Mouse (Mus musculus): ENCODE measurements around the gene Selenos. TPM values are rescaled to one million over a fixed set of nuclear protein-coding genes. Genes with fewer than 3 reads are reported as not detected.
A peak's percentile ranks its signal among the peaks of the same experiment; 100 is the strongest.

Selenos gene
- total RNA-seq, 1 experiment from 2014 or later, result 93.6 TPM

DNA sequence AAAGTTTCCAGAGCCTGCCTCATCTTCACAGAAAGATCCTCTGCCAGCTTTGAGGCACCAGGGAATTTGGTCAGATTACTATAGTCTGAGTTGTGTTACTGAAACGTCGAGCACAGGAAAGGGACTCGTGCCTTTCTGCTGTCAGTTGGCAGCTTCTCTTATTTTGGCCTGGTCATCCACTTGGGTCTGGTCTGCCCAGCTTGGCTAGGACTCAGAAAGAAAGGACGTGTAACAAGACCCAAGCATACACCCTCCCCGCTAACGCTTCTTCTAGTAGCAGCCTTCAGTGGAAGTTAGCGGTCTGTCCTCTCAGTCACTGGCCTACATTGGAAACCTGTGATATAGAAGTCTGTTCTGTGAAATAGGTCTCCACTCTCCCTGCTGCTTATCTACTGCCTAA lies 5.1 kb downstream of the Selenos start:
- DNase-seq, result no peak

DNA sequence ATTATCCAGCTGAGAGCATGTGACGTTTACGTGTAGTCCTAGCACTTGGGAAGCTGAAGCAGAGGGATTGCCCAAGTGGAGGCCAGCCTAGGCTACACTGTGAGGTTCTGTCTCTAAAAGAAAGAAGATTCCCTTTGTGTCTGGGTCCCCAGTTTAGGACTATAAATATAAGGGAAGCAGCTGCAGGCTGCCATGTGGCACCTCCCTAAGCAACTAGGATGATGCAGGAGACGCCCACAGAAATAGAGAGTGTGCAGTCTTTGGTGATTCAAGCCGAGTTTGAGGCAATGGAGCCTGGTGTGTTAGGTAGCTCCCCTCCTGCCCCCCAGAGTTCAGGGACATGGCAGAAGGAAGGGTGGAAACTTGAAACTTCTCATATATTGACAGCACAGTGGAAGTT lies 8.2 kb downstream of the Selenos start:
- no peak for DNase-seq

DNA sequence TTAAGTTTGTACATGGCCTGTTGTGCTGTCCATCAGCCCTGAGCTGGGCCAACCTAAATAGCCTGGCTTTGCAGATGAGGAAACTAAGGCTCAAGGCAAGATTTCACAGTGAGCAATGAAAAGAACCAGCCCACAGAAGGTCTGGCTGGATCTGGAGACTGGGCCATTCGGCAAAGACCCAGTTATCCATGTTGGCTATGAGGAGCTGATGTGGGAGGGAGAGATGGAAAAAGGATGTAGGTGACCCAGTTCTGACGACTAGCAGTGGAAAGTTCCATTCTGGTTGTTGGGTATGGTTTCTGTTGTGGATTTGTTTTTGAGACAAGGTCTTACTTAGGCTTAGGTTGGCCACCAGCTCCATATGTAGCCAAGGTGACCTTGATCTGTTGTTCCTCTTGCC lies 8.6 kb downstream of the Selenos start:
- DNase-seq, result no peak

DNA sequence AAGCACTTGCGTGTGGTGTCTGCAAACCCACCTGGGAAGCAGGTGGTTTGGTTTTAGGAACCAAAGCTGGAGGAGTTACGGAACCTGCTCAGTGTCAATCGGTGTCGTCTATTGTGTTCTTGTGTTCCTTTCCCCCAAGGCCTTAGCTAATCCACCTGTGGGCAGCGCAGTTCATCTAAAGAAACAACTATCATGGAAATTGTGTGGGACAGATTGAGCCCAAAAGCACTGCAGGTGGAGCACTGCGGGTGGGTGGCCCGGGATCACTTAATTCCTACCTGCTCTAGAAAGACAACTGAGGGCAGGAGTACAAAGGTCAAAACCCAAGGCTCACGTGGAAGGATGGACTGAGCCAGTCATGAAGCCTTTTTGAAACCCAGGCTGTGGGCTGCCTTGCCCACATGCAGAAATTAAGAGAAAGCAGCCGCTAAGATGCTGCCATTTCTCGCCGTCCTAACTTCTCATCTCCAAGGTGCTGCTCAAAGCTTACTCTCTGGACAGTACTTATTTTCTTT lies 11.3 kb downstream of the Selenos start:
- no peak for DNase-seq

DNA sequence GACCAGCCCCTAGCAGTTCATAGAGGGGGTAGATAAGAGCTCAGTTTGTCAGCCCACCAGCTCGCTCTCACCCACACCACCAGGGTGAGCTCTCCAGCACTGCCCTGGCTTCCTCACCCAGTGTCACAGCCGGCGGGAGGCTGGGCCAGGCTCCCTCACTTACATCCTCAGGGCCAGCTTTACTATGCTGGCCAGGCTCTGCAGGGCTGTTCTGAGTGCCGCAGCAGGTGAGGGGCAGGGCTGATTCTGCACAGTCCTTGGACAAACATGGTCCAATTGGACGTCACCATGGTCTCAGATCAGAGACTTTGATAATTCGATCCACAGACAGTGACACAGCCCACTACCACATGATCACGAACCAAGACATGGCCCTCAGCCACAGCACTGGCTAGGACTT lies 12.1 kb downstream of the Selenos start:
- no peak for DNase-seq

DNA sequence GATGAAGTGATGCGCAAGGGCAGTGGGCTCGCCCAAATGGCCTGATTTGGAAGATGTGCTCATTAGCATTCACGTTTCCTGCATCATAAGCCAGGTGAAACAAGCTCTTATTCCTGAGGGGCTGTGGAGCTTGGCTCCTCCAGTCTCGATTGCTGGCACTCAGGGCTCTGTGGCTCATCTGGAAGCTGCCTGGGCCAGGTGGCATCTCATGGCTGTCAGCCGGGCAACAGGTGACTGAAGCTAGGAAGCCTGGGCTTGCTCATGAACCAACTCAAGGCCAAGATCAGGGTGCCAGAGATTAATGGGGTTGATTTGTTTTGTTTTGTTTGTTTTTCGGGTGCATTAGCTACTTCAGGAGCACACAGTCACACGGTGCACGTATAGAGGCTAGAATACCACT lies 13.2 kb downstream of the Selenos start:
- no peak for DNase-seq

DNA sequence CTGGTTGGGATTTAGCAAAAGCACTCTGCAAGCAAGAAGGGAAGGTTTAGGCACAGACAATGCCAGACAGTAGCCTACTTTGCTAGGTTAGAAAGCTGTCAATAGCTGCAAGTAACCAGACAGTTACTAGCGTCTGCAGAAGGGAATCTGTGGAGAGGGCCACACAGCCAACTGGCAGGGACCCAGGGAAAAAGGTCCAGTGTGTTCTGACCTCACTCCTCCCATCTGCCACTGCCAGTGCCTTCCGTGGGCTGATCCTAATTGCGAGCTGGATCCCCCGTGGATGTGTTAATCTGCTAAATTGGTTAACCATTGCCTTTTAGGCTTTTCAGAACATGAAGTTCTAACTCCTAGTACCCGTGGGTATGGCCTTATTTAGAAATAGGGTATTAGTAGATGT lies 14.7 kb downstream of the Selenos start:
- DNase-seq, result peak; percentile 27

DNA sequence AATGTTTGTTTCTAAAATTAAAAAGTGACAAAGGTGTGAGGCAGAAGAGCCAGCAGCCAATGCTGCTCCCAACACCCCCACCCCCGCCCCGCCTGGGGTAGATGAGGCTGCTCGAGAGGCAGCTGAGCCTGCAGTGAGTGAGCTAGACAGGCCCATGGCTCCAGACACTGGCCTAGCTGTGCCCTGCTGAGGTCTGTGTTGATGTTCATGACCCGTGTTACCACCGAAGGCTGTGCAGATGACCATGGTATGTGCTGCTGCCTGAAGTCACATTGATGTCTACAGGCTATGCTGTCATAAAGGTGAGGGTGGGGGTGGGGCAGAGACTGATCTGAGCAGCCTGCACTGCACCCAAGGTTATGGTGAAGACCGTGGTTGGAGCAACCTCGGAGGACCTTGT lies 19.4 kb downstream of the Selenos start:
- no peak for DNase-seq

DNA sequence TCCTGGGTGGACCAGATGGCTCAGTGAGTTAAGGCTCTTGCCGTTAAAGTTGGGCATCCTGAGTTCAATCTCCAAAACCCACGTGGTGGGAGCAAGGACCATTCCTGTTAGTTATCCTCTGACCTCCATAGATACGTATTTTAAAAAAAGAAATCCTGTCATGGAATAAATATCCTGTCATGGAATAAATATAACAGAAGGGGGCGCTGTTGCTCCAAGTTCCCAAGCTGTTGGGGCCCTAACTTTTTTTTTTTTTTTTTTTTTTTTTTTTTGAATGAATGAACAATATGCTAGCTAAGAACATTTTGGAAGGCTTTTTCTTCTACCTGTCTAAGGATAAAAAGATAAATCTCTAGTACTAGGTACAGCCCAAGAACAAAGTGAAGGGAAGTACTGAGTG lies 22.4 kb downstream of the Selenos start:
- DNase-seq, result no peak

DNA sequence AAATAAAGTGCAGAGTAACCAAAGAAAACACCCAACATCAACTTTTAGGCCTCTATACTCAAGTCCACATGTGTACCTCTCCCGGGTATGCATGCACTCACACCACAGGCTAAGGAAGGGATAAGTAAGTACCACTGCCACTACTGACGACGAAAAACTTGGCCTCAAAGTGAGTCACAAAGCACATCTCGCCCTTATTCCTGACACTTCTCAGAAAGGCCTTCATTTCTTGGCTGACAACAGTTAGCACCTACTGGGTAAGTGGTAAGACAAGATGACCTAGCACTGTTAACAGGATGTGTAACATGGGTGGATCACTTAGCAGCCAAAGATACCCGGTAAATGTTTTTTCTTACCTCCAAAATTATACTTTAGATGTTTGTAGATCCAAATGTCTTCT lies 25.1 kb downstream of the Selenos start:
- DNase-seq, result no peak

DNA sequence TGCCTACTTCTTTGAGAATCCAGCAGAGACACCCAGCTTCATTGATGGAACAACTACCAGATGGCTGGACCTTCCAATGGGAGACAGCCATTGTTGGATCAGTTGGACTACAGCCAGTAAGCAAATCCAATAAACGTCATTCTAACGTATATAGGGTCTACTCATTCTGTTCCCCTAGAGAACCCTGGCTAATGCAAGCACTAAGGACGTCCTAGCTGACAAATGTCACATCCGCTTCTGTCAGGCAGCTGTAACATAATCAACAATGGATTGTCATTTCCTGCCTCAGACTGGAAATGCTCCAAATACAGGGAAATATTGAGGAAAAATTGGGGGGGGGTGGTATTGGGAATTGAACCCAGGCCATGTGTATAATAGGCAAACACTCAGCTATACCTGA lies 26.3 kb downstream of the Selenos start:
- no peak for DNase-seq

DNA sequence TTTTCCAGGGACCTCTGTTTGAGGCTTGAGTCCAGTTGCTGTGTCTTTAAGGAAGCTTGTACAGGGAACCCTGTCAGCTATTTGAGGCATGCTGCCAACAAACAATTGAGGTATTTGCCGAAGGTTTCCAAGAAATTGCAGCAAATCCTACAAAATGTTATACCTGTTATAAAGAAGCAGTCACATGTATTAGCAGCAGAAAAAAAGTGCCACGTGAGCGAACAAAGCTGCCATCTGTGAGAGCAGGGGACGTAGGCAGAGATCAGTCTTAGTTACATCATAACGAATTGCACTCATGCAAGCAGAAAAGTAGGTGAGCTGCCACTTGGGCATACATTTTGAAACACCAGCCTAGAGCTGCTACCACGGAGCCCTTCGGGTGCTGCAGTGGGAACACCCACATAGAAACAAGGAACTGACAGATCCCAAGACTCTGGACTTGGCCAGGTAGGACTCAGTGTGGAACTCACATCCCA lies 27.2 kb downstream of the Selenos start:
- DNase-seq, result no peak

DNA sequence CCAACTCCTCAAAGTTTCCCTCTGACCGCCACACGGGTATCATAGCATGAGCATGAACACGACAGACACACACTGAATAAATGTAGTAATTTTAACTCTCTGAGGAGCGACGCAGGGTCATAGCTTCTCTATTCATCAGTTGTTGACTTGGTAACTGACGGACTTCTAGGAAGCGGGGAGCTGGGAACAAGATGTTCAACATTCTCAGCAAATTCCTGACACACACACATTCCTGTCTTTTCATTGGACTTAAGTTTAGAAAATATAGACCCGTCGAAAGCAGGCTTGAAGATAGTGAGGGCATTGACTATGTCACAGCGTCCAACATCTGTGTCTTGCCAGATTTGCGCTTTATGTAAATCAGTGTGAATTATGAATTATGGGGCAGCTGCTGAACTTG lies 27.8 kb downstream of the Selenos start:
- DNase-seq, result no peak

DNA sequence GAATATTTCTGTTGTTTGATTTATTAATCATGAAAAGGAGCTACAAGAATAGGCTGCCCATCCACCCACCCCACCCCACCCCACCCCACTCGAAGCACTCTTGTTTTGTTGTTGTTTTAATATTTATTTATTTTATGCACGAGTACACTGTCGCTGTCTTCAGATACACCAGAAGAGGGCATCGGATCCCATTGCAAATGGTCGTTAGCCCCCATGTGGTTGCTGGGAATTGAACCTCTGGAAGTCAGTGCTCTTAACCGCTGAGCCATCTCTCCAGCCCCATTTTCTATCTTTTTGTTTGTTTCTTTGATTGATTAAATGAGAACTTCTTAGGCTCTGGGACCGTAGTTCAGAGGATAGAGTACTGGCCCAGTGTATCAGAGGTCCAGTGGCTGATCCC lies 28.5 kb downstream of the Selenos start:
- DNase-seq, result no peak

DNA sequence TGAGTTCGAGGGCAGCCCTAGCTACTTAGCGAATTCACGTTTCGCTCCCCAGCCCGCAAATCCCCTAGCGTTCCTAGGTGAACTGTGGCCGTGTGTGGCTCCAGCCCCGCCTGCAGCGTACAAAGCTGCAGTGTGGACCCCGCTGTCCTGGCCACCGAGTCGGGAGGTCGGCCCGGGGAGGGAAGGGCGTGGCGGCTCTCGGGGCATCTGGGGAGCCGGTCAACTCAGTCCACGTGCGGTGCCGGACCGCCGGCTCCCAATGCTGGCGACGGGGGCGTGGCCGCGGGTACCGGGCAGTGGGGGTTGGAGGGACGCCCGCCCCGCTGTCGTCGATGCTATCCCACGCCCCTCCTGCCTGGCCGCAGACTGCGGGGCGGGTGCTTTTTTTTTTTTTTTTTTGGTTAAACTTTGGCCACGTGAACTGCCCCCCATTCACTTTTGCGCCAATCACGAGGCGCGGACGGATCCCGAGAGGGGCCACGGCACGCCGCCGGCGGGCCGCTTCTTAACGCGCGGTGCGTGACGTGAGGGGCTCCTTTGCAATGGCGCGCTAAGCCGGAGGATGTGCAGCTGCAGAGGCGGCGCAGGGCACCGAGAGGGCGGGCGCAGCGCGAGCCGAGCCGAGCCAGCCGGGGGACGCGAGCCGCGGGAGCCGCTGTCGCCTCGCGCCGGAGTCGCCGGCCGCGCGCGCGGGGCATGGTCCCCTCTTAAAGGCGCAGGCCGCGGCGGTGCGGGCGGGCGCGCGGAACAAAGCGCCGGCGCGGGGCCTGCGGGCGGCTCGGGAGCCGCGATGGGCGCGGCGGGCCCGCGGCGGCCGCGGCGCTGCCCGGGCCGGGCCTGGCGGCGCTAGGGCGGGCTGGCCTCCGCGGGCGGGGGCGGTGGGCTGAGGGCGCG lies 29.8 kb downstream of the Selenos start, which contains the start of gene Chsy1:
TSS of gene Chsy1 (plus strand) at position 555 of the 894 bp plus-strand sequence.
- peak; percentile 90 for DNase-seq

DNA sequence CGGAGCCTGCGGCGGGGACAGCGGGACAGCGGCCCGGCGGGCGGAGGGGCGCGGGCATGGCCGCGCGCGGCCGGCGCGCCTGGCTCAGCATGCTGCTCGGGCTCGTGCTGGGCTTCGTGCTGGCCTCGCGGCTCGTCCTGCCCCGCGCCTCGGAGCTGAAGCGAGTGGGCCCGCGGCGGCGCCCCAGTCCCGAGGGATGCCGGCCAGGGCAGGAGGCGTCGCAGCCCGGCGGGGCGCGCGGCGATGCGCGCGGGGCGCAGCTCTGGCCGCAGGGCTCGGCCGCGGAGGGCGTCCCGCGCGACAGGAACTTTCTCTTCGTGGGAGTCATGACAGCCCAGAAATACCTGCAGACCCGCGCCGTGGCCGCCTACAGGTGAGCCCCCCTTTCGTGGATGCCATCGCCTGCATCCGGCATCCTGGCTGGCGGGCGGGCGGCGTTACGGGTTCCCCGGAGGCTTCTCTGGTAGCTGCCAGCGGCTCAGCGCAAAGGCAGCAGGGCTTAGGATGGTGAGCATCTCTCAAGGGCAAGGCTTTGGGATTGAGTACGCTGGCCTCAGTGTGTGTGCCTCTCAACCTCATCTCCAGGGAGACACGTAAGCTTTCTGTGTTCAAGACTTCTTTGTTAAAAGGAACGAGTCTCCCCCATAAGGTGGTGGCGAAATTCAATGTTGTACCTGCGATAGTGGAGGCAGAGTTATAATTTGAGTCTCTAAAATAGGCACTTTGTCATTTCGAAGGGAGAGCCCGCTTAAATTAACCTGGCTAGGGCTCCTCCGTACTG lies 30.6 kb downstream of the Selenos start:
- DNase-seq, result peak; percentile 48

DNA sequence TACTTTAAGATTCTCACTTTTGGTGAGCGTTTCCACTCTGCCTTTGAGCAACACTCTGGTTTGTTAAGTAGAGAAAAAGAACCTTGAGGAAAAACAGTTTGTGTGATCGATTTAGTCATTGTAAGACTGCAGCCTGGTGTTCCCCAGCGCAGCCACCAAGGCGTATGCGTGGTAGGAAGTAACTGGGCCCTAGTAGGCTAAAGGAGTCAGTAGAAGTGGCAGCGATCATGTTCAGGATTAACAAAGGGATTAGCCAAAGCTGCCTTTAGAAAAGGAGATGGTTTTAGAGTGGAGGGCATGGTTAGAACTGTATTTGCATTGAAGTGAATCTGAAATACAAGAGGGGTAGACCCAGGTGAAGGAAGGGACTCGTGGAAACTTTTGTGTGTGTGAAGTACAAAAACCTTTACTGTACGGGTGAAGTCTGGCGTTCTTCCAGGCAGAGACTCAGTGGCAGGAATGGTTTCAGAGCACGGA lies 31.2 kb downstream of the Selenos start:
- no peak for DNase-seq

DNA sequence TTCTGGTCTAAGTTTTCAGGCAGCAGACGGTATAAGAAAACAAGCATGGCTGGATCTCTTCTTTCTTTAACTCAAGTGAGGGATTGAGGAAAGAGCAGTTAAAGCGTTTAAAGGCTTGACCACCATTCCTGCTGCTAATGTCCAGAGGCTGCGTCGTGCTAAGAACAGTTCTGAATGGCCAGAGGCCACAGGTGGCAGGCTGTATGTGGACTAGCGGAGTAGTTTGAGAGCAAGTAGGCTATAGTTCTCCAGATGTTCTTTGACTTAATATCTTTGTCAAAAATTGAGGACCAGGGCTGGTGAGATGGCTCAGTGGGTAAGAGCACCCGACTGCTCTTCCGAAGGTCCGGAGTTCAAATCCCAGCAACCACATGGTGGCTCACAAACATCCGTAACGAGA lies 31.8 kb downstream of the Selenos start:
- no peak for DNase-seq

DNA sequence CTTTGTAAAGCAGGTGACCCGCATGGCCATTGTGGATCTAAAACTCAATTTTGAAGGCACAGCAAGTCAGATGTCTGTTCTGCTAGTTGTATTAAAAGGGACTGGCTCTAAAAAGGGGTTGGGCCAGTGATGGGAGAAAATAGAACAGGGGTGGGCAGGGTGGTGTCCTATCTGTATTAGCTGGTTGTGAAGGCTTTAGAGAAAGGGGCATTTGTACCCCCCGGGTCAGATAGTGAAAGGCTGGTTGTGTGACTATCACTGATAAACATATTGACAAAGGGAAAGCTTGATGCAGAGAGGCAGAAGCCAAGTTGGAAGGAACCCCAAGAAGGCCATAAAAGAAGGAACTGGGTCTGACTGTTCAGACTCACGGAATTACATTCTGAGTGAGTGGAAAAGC lies 34.1 kb downstream of the Selenos start:
- DNase-seq, result no peak

DNA sequence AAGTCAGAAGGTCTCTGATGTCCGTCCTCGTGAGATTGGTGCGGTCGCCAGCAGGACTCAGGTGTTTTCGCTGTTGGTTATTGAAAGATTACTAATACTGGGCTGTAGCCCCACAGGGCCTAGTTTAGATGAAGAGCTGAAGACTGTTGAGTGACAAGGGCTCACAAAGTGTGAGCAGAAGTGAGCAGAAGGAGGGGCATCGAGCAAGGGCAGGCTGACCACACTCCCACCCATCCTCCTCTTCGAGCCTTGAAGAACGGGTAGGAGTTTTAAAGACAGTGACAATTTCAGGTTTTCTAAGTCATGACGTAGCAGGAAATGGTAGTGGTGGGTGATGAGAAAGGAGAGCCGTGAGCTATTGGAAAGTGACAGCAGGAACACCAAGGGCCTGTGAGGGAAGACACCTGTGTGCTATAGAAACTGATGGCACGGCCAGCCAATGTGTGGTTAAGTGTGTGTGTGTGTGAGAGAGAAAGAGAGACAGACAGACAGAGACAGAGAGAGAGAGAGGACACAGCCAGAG lies 36.4 kb downstream of the Selenos start:
- DNase-seq, result no peak

DNA sequence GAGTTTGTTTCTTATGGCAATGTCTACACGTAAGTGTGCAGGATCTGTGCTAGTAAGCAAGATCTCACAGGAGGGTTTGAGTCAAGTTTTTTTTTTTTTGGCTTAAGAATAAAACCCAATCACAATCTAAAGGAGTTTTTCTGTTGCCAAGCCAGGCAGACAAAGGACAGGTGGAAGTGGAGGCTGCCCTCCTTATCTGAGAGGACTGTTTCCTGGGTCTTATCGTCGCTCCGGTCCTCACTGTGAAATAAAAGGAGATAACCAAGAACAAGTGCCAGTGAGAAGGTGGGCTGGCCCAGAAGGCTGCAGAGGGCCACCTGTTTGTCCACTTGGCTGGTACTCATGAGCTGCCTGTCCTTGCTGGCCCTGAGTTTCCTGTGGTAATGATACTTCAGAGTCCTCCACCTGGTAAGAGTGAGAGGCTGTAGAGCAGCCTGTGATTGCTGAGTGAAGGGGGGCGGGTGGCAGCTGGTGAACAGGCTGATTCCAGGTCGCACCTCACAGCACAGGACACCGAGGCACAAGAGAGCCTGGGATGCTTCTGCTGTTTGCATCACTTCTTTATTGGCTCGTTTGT lies 37.5 kb downstream of the Selenos start:
- DNase-seq, result no peak

DNA sequence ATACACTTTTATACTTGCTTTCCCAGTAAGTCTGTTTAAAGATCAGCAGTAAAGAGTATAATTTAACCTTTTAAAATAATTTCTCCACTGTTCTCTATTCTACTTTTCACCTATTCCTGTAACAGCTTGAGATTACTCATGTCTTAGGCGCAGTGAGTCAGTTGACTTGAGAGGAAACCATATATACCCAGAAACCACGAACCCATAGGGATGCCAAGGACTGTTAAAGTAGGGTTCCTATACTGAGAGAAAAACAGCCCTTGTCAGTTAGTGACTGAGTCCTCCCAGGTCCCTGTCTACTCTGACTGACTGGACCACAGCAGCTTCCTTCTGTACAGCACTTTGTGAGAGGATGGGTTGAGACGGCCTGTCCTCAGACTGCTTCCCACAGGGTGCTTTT lies 38.6 kb downstream of the Selenos start:
- no peak for DNase-seq
